Mouse (Mus musculus) c-Kit-positive CD71-positive TER-119-negative erythroid progenitor cells, embryonic 14.5 days (primary cell): ENCODE data around the gene Gm10428.
"Not testable (repeated sequence)": the region's sequence is repeated elsewhere in the genome, so short reads cannot be mapped to it uniquely, and the experiment has no call there.

ENCODE experiments used
- DNase-seq: peaks from one replicate; pipeline ENCODE4 v3.0.0-alpha.2; 2013; ENCODE audit warnings: low read depth

Gene Gm10428

GRCm38 (mm10) chr11:62752780-62753179 is at the start of gene Gm10428:
TSS of gene Gm10428 (plus strand) at chr11:62753100.
- no peak for DNase-seq

GRCm38 (mm10) chr11:62706141-62706540 is 46.8 kb upstream of the Gm10428 start:
- no peak for DNase-seq

DNA sequence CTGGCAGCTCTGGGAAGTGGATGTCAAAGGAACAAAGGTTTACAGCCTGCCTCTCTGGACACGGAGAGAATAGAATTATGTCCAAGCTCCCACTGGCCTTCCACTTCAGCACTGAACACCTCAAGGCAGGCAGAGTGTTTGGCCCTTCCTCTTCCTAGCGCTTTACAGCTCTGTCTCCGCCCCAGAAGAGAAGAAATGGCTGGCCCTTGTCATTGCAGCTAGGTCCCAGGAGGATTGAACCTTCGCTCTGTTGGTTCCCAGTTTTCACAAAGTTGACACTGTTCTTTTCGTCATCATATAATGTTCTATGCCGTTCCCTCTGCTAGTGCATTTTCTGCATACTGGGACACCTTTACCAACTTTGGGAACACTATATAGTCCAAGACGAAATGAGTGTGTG is 44.6 kb upstream of the Gm10428 start:
- no peak for DNase-seq

- no peak for DNase-seq
These were observed 42.2 kb upstream of the Gm10428 start for GRCm38 (mm10) chr11:62710657-62711056.

DNA sequence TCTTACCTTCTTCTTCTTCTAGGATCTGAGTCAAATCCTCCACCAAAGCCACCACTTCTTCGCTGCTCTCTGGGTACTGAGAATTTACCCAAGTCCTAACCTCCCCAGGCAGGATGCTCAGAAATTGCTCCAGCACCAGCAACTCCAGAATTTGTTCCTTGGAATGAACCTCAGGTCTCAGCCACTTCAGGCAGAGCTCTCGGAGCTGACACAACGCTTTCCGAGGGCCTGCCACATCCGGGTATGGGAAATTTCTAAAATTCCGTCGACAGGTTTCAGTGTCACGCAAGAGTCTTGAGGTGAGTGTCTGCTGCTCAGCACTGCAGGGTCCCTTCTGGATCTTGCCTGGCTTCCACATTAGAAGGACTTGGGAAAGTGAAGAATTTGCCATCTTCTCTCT is 24.6 kb upstream of the Gm10428 start:
- no peak for DNase-seq

GRCm38 (mm10) chr11:62731311-62732021 is 21.4 kb upstream of the Gm10428 start, which contains the start of gene Zfp287:
TSS of gene Zfp287 (minus strand) at chr11:62731905.
- DNase-seq, result no peak

DNA sequence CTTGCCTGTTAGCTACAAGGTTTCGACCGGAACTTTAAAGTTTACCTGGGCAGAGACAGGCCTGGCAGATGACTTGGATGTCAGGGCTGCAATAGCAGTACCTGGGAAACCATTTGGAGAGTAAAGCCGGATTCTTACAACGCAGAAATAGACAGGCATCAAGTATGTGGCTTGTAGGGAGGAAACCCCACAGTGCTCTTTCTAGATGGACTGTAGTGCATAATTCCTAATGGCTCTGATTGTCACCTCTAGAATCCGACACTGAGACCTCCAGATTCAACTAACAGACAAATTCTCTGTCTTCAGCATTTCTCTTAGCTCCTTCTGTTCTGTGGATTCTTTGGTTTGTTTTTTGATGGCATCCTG is 20.9 kb upstream of the Gm10428 start:
- no peak for DNase-seq

GRCm38 (mm10) chr11:62732665-62733064 is 20.2 kb upstream of the Gm10428 start:
- DNase-seq, result no peak

- no peak for DNase-seq
These were observed 11.7 kb upstream of the Gm10428 start for GRCm38 (mm10) chr11:62741186-62741585.

- no peak for DNase-seq
These were observed 10.5 kb upstream of the Gm10428 start for GRCm38 (mm10) chr11:62742261-62742957.

DNA sequence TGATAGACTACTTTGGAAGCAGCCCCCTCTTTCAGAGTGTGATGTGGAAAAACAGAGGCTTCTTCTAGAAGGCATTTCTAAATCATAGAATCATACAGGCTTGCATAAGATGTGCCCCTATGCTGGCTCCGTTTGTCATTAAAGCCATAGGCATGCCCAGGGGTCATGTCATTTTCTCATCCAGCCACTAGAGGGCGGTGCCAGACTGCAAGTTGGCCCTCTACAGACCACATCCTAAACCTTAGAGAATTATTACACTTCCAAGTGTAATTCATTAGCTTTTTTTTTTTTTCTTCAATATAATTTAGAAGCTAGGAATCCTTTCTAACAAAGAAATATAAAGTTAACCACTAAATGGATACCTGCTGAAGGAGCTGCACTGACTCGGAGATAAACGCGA is 8.8 kb upstream of the Gm10428 start:
- peak; percentile 44 for DNase-seq

DNA sequence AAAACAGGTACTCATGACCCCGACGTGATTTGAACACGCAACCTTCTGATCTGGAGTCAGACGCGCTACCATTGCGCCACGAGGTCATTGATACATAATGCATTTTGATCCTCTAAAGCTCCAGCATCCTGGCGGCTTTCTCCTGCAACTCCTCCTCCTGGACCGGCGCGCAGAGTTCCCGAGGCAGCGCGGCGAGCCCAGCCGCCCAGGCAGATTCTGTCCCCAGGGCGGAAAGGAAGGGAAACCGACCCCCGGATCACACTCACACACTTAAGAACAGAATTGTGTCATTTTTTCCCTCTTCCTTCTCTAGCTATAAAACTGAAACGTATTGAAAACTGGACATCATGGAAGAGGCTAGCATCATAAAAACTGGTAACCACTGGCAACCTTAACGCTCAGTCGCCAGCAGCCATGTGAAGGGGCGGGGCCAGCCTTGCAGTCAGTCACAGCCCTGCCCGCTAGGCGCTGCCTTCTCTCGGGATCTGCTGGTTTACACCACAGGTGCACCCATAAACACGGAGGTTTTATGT is 6.8 kb upstream of the Gm10428 start:
- DNase-seq, result no peak

GRCm38 (mm10) chr11:62747227-62747626 is 5.7 kb upstream of the Gm10428 start:
- no peak for DNase-seq

DNA sequence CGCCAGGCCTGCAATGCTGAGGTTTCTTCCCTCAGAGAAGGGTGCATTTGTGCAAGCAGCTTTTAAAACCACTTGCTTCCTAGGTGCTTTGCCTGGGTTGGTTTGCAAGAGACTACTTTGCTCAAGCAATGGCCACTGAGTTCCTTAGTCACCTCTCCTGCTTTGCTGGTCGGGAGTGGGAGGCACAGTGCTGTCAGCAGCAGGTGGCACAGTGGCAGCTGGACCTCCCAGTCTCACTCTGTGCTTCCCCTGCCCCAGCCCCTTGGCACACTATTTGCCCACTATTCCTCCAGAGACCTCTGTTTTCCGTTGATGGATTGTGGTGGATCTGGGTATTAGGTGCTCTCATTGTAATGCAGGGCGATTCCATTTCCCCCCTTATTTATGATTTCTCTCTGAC is 4.8 kb upstream of the Gm10428 start:
- DNase-seq, result no peak

DNA sequence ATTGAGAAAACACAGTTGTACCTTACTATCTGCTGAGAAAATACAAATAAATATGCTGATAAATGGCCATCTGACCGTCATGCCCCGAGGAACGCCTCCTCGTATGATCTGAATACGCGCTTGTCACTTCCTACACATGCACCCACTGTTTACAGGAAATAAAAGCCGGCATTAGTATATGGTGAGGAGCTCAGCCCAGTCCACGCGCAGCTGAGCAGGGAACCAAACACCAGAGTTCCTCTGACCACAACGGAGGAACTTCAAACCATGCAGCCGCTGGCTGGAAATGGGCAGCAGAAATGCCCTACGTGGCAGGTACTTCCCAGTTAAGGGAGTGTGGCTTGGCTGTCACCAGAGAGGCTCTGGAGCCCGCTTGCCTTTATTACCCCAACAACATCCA is 3.5 kb upstream of the Gm10428 start:
- DNase-seq, result not testable (repeated sequence)

GRCm38 (mm10) chr11:62752191-62752590 is 709 bp upstream of the Gm10428 start:
- DNase-seq, result no peak

DNA sequence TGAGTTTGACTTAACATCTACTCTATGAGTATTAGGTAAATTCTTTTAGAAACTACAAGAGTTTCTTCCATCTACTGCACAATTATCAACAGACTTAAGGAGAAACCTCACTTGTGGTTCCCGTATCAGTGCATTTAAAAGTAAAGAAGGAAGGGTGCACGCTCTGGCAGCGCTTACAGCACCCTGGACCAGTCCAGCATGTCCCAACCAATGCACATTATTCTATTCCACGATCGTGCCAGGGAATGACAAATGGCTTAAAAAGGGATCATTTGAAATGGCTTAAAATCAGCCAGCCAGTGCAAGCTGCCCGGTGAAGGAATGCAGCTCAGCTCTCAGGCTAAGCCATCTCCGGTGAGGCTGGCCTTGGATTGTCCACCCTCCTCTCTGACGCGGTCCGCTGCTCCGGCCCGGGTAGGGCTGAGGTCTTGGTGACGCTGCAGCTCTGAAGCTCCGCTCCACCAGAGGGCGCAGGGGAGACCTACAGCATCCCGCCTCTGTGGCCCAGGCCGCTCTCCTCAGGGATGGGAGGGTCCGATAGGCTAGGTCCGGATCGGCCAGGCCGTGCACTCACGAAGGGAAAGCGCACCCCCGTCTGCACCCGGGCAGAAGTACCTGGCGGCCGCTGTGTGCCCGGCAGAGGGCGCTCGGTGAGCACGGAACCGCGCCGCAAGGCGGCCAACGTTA is 3.7 kb downstream of the Gm10428 start:
- peak; percentile 65 for DNase-seq

DNA sequence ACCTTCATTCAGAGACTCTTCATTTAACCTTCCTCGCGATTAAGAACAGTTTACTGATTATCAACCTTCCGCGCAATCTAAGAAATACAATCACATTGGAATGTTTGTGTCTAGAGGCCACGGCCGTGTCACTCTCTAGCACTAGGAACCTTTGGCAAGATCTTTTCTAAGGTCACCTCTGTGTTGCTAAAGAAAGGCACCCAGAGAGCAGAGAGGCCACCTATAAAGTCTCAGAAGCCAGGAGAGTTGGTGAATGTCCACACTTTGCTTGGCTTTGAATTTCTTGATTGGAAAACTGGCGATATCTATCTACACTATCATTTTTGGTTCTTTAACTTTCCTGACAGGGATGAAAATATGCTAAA is 4.2 kb downstream of the Gm10428 start:
- DNase-seq, result no peak

DNA sequence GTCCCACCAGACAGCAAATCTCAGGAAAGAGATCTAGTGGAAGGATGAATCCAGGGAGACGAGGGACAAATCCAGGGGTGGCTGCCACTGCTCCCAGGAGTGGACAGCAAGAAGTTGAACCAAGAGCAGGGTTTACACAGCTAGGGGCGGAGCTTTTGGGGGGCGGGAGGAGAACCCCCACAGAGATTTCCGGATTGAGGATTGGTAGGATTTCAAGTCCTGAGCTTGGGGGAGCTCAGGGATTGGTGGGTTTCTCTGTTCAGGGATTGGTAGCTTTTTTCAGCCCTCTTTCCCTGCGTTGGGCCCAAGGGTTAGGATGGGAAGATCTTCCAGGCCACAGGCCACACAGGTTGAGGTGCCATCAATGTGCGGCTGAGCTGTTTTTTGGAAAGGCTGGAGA is 5.0 kb downstream of the Gm10428 start:
- no peak for DNase-seq

- DNase-seq, result no peak
These were observed 5.6 kb downstream of the Gm10428 start for GRCm38 (mm10) chr11:62758491-62758890.

DNA sequence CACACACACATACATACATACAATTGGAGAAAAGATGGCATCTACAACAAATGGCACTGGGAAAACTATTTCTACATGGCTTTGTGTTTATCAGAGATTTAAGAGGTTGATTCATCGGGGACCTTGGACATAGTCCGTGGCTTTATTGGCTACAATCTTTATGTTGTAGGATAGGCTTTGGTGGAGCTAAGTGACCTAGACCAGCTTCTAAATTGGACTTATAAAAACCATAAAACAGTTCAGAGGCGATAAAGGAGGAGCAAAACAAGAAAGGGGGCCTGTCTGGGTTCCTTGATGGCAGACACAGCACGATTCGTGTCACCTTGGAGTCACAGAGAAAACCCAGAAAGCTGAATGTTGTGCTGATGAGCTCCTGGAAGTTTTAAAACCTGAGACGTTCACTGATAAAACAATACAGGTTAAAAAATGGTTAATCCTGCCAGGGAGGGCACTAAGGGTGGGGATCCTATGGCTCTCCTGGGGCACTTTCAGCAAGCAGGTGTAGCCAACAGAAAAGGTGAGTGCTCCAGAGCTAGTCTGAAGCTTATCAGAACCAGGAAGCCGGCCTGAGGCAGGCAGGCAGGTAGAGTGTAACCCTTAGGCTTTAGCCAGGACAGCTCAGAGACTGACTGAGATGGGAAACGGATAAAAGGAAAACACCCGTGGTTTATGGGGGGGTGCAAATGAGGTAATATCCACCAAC is 8.0 kb downstream of the Gm10428 start:
- DNase-seq, result no peak

DNA sequence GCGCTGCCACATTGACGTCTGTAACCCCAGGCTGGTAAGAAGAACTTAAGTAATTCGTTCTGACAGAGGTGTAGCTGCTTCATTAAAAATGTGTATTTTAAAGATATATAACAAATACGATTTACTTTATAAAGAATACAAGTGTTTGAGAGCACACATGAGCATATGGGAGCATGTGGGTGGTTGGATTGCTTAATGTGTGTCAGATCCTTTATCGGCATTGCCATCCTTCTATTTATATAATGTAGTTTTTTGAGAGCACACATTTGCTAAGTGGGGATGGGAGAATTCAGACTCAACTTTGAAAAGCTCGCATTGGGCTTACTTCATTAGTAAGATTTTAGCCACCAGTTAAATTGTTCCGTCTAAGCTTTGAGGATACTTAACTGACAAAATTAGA is 23.6 kb downstream of the Gm10428 start:
- no peak for DNase-seq
